Mouse (Mus musculus) bone marrow, adult 2 months (tissue): ENCODE measurements around the gene Pdcl3. TPM values are rescaled to one million over a fixed set of nuclear protein-coding genes. Genes with fewer than 3 reads are reported as not detected.

Experiments
- H3K27ac ChIP-seq: fragments of 200-500 bp; 2 replicates; pipeline ENCODE4 v1.5.1; 2012; ENCODE audit warnings: low read depth, mild to moderate bottlenecking, control low read depth, inconsistent platforms, low read length; ENCODE audit not compliant: control insufficient read depth, poor library complexity, insufficient read depth
- H3K4me1 ChIP-seq: fragments of 200-500 bp; 2 replicates; pipeline ENCODE4 v1.6.1; 2011; ENCODE audit warnings: low read length; ENCODE audit not compliant: control insufficient read depth, insufficient read depth
- H3K4me3 ChIP-seq: fragments of 200-500 bp; replicated peaks from 2 replicates; pipeline ENCODE3; 2011; ENCODE audit warnings: mild to moderate bottlenecking, low read depth, low read length, control low read depth; ENCODE audit not compliant: control insufficient read depth
- CTCF ChIP-seq: fragments of 200-500 bp; IDR thresholded peaks from 2 replicates; pipeline ENCODE4 v1.5.1; 2011; ENCODE audit warnings: low read length, control low read depth; ENCODE audit not compliant: control insufficient read depth, insufficient read depth
- POLR2A ChIP-seq: fragments of 200-500 bp; IDR thresholded peaks from 2 replicates; pipeline ENCODE4 v1.6.1; 2011; ENCODE audit warnings: low read depth, mild to moderate bottlenecking, control low read depth, low read length, borderline replicate concordance; ENCODE audit not compliant: control insufficient read depth
- WGBS: fragments of 180-500 bp; shearing (Covaris S2); methylation state at CpG from one replicate; pipeline ENCODE4 v1.1.7; 2018; 5-methylcytosine and 5-hydroxymethylcytosine counted together
- polyA plus RNA-seq: library from polyadenylated mRNA; stranded (reverse); fragments of >200 nt; gene quantifications from 2 replicates; pipeline ENCODE4 v1.2.4, GENCODE M21; 2011; ENCODE audit warnings: low replicate concordance; ENCODE audit not compliant: missing spikeins, insufficient read depth, insufficient read length

Pdcl3 gene
- 16.4 and 37.6 TPM in 2 replicates for polyA plus RNA-seq

DNA sequence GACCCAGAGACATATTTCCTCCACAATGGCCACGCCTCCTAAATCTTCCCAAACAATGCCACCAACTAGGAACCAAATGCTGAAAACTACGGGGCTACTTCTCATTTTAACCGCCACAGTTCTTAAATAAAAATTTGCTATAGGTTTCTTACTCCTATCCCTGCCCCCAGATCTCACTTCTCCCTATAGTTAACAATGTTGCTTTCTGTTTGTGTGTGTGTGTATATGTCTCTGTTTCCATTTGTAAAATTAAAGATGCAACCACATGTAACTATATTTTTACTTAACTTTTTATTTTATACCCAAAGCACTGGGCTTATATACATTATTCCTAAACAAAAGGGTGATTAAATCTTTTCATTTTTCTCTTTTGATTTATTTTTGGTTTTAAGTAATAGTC lies at the start of gene Pdcl3:
Gene Pdcl3 (plus strand): TSS at position 301 of the 400 bp plus-strand sequence.
- H3K27ac ChIP-seq, result no peak within 1 kb of the TSS
- TF ChIP-seq CTCF (no peak), POLR2A (no peak)
- no peak within 1 kb of the TSS for H3K4me3 ChIP-seq
- no peaks in the 10 kb centered on the region; the same call in 1 of the 2 replicates for H3K4me1 ChIP-seq
- WGBS, result 74% methylated on average over 3 of the region's 3 CpGs

DNA sequence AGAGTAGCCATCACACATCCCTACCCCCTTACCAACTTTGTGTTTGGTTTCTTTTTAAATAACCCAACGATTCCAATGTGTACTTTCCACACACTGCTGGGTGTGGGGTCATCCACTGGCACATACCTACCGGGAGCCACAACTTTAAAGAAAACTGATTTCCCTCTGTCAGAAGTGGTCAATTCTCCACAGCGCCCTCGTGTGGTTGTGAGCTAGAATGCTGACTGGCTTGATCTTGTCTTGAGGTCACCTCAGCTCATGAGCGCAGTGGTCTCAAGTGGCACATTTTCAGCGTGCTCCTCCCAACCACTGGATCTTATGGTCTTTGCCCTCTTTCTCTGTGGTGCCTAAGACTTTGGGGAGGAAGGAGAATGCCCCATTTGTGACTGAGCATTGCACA lies 48.6 kb upstream of the Pdcl3 start:
- Histone ChIP-seq H3K4me3 (no peak overlapping the region), H3K4me1 (no peaks in the 10 kb centered on the region), H3K27ac (no peak overlapping the region)
- TF ChIP-seq POLR2A (no peak), CTCF (peak; percentile 72)
- 16% methylated on average over 6 of the region's 6 CpGs for WGBS

DNA sequence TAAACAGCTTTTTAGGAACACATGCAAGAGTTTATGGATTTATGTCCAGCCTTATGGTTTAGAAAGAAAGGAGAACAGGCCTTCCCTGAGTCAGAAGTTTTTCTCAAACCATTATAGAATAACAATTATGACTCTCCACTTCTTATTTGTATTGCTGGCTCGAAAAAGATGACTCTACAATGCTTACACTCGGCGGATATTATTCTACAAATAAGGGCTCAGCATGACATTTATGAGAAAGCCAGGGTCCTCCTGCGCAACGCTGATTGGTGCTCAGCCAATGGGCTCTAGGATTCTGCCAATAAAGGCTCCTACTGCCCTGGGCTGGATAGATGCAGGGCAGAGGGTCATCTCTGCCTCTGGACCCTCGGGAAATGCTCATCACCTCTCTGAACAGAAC lies 46.6 kb upstream of the Pdcl3 start, which contains the start of gene Nms:
Gene Nms (plus strand): TSS at position 301 of the 400 bp plus-strand sequence.
- WGBS, result 71% methylated on average over 6 of the region's 6 CpGs
- H3K4me1 ChIP-seq, result no peaks in the 10 kb centered on the region
- H3K4me3 ChIP-seq, result no peak within 1 kb of the TSS
- no peak within 1 kb of the TSS for H3K27ac ChIP-seq
- no peak for TF ChIP-seq POLR2A
- TF ChIP-seq CTCF, result no peak

DNA sequence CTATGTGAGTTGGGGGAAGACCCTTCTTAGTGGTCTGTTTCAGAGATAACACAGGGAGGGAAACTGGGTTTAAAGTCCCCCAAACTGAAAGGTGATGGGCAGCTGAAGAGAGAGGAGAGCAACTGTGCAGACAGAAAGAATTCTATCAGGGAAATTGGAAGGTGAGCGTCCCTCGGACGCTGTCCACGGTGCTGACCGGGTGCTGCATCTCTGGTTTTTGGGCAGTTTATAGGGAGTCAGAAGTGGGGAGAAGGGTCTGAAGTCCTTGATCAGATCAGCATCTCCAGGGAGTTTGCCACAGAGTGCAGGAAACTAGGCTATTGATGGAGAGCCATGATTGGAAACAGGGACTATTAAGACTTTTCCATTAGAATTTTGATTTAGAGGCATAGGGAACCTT lies 45.8 kb upstream of the Pdcl3 start:
- H3K4me3 ChIP-seq, result no peak overlapping the region
- no peak overlapping the region for H3K27ac ChIP-seq
- H3K4me1 ChIP-seq, result no peaks in the 10 kb centered on the region
- TF ChIP-seq POLR2A (no peak), CTCF (no peak)
- 6% methylated on average over 5 of the region's 5 CpGs for WGBS

DNA sequence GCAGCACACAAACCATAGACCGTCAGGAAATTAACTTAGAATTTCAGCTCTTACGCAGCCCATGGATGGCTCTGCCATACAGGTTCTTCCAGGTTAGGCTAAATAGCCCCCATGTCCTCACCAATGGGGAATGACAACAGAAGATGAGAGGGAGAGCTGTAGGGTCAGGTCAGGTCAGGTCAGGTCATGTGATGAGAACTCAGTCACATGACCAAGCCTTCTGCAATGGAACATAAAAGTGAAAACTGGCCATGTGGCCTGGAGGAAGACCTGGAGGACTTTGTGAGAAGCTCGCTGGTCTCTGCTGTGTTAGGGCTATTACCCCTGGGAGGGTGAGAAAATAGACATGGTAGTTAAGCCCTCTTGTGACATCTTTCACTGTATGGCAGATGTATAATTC lies 29.0 kb upstream of the Pdcl3 start:
- 82% methylated on average over 3 of the region's 3 CpGs for WGBS
- no peaks in the 10 kb centered on the region for H3K4me1 ChIP-seq
- H3K4me3 ChIP-seq, result no peak overlapping the region
- no peak for TF ChIP-seq CTCF
- no peak for TF ChIP-seq POLR2A
- H3K27ac ChIP-seq, result no peak overlapping the region

- Histone ChIP-seq H3K4me1 (no peaks in the 10 kb centered on the region), H3K4me3 (no peak overlapping the region), H3K27ac (no peak overlapping the region)
- 92% methylated on average over 1 of the region's 1 CpGs for WGBS
- no peak for TF ChIP-seq POLR2A
- TF ChIP-seq CTCF, result no peak
These were observed 16.3 kb upstream of the Pdcl3 start for GRCm38 (mm10) chr1:38969116-38969515.

DNA sequence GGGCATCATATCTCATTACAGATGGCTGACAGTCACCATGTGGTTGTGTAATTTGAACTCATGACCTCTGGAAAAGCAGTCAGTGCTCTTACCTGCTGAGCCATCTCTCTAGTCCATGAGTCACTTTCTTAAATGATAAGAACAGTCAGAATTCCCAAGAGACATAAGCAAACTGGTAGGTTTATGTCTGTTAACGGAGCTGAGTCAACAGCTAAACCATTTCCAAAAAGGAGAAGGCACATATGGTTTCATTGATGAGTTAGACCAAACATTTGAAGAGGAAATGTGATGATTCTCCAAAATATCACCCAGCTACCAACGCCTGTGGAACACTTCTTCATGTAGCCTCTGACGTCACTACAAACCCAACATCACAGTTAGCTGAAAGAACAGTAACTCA lies 13.7 kb upstream of the Pdcl3 start:
- H3K4me3 ChIP-seq, result no peak overlapping the region
- H3K4me1 ChIP-seq, result no peaks in the 10 kb centered on the region
- no peak overlapping the region for H3K27ac ChIP-seq
- WGBS, result 73% methylated on average over 3 of the region's 3 CpGs
- no peak for TF ChIP-seq CTCF
- TF ChIP-seq POLR2A, result no peak

- no peak for TF ChIP-seq CTCF
- no peak overlapping the region for H3K27ac ChIP-seq
- H3K4me3 ChIP-seq, result no peak overlapping the region
- WGBS, result 78% methylated on average over 9 of the region's 9 CpGs
- no peaks in the 10 kb centered on the region for H3K4me1 ChIP-seq
These were observed 12.3 kb upstream of the Pdcl3 start for GRCm38 (mm10) chr1:38972986-38973592.

DNA sequence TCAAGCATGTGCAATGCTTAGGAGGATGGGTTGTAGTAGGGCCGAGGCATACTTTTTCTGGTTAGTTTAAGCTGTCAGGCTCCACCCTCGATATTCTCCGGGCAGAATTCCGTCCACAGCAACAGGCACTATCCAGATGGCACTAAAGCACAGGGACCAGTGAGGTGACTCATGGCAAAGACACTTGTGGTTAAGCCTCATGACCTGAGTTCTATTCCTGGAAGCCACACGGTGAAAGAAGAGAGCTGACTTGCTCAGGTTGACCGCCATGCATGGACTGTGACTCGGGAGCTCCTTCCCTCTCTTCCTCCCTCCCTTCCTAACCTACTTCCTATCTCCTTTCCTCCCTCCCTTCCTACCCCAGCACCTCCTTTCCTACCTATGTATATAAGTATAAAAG lies 5.5 kb upstream of the Pdcl3 start:
- WGBS, result 66% methylated on average over 7 of the region's 7 CpGs
- H3K27ac ChIP-seq, result no peak overlapping the region
- TF ChIP-seq CTCF (no peak), POLR2A (no peak)

More for the DNA sequence above, 5.5 kb upstream of the Pdcl3 start:
- no peak overlapping the region for H3K4me3 ChIP-seq
- no peaks in the 10 kb centered on the region for H3K4me1 ChIP-seq
